Mouse (Mus musculus) liver, embryonic 14.5 days (tissue): Measurements from ENCODE around the gene Ccdc87. TPM values are rescaled to one million over a fixed set of nuclear protein-coding genes. Genes with fewer than 3 reads are reported as not detected.
"Not testable (repeated sequence)": the region's sequence is repeated elsewhere in the genome, so short reads cannot be mapped to it uniquely, and the experiment has no call there.

Source experiments
- ATAC-seq: fragments of 200-750 bp; cut with Nextera tagmentation; 2 replicates; pipeline ENCODE4 v1.8.0; 2017; ENCODE audit warnings: moderate number of reproducible peaks, mild to moderate bottlenecking, moderate library complexity; ENCODE audit not compliant: insufficient read depth
- DNase-seq, 3 experiments: peaks; one replicate each; pipeline ENCODE4 v3.0.0-alpha.2; 2012 to 2013; ENCODE audit warnings: low read depth in 3 of 3, low spot score in 3 of 3
- H3K27ac ChIP-seq: fragments of 300-500 bp; sonication (generic); 2 replicates; pipeline ENCODE4 v1.5.1; 2014; ENCODE audit warnings: moderate library complexity, mild to moderate bottlenecking, control low read depth, inconsistent platforms
- H3K27me3 ChIP-seq: fragments of 300-500 bp; sonication (generic); 2 replicates; pipeline ENCODE4 v1.6.1; 2014; ENCODE audit warnings: mild to moderate bottlenecking, low read length, moderate library complexity; ENCODE audit not compliant: control insufficient read depth, insufficient read depth
- H3K36me3 ChIP-seq: fragments of 300-500 bp; sonication (generic); replicated peaks from 2 replicates; pipeline ENCODE4 v1.6.1; 2014; ENCODE audit warnings: low read depth; ENCODE audit not compliant: control insufficient read depth, insufficient read depth
- H3K4me1 ChIP-seq, 2 experiments: fragments of 200-500 bp in 1 of 2; fragments of 300-500 bp in 1 of 2; sonication (generic) in 1 of 2; replicated peaks; 2 replicates each; pipeline ENCODE4 v1.6.1; 2012 to 2014; ENCODE audit warnings: antibody characterized with exemption in 1 of 2, inconsistent platforms in 1 of 2, low read length in 1 of 2; ENCODE audit not compliant: control insufficient read depth in 2 of 2, insufficient read depth in 2 of 2
- H3K4me2 ChIP-seq: fragments of 300-500 bp; sonication (generic); 2 replicates; pipeline ENCODE4 v1.6.1; 2014; ENCODE audit warnings: low read depth, mild to moderate bottlenecking, control low read depth, moderate library complexity
- H3K4me3 ChIP-seq, 2 experiments: fragments of 200-500 bp in 1 of 2; fragments of 300-500 bp in 1 of 2; sonication (generic) in 1 of 2; 2 replicates each; pipeline ENCODE4 v1.5.1; 2012 to 2014; ENCODE audit warnings: low read depth in 2 of 2, low read length in 2 of 2, mild to moderate bottlenecking in 2 of 2, control low read depth in 1 of 2, inconsistent platforms in 1 of 2, moderate library complexity in 1 of 2; ENCODE audit not compliant: insufficient read depth in 1 of 2
- H3K9ac ChIP-seq: fragments of 300-500 bp; sonication (generic); replicated peaks from 2 replicates; pipeline ENCODE4 v1.6.1; 2014; ENCODE audit warnings: mild to moderate bottlenecking, control low read depth, moderate library complexity
- H3K9me3 ChIP-seq: fragments of 300-500 bp; sonication (generic); 2 replicates; pipeline ENCODE4 v1.6.1; 2016; ENCODE audit warnings: low read length, mixed read lengths; ENCODE audit not compliant: control insufficient read depth
- CTCF ChIP-seq: IDR thresholded peaks from 2 replicates; pipeline ENCODE4 v1.5.1; 2016; ENCODE audit warnings: antibody characterized with exemption, low read depth, control low read depth
- EP300 ChIP-seq: IDR thresholded peaks from 2 replicates; pipeline ENCODE4 v1.6.1; 2016; ENCODE audit warnings: antibody characterized with exemption, low read depth
- WGBS: fragments of 180-500 bp; shearing (Covaris S2); extraction: QIAGEN DNeasy Blood & Tissue Kit; methylation state at CpG from one replicate; pipeline ENCODE4 v1.1.7; 2014; ENCODE audit not compliant: insufficient replicate concordance; 5-methylcytosine and 5-hydroxymethylcytosine counted together
- polyA plus RNA-seq, 2 experiments: library from polyadenylated mRNA; depleted of rRNA in 1 of 2; stranded (reverse) in 1 of 2; unstranded in 1 of 2; fragments of >200 nt; fragmentation: Nextera tagmentation in 1 of 2; extraction: Ambion mirVana in 1 of 2; gene quantifications; 2 replicates each; pipeline versions ENCODE4 v1.2.1 to v1.2.3; 2012 to 2014

Ccdc87 gene
- polyA plus RNA-seq, 2 experiments = 0.01 TPM; not detected in 1

DNA sequence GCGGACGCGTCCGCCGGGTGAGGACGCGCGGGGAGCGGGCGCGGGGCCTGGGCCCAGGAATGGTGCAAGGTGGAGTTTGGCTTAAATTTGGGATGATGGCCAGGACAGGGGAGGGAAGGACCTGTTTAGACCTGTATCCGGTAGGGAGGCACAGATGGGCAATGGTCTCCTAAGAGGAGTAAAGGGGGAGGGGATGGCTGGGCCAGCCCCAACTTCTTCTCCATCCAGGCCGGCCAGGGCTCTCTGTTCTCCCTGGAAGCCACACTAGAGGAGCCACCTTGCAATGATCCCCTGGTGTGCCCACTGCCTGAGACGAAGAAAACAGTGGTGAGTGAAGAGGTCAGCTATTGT, 16.3 kb downstream of the Ccdc87 start:
- Histone ChIP-seq H3K4me1 (peaks cover 27 to 31% of the 10 kb centered on the region in 2 experiments), H3K9ac (peak overlapping the region; percentile 52), H3K27ac (no peak overlapping the region), H3K4me3 (peak overlapping the region; percentile 52 to 56), H3K36me3 (no peaks in the 10 kb centered on the region), H3K9me3 (no peaks in the 10 kb centered on the region), H3K4me2 (peak overlapping the region; percentile 96), H3K27me3 (peaks cover 34% of the 10 kb centered on the region)
- WGBS = 6% methylated on average over 14 of the region's 14 CpGs
- ATAC-seq = no peak
- DNase-seq = no peak
- TF ChIP-seq CTCF = no peak
- no peak for TF ChIP-seq EP300

DNA sequence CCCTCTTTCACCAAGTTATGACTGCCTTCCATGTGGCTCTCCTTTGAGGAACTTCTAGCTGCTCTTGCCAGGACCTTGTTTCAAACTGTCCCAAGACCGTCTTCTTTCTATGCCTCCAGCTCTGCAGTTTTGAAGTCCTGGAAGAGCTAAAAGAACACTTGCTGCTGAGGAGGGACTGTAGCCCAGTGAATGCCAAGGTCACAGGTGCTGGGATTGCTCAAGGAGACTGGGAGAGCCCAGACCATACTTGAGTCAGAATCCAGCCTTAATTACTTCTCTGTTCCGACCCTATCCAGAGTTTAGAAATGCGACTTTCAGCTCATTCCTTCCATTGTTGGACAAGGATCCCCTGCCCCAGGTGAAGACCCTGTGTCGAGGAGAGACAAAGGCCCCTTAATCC, 16.8 kb downstream of the Ccdc87 start:
- Histone ChIP-seq H3K4me3 (peak overlapping the region; percentile 52 to 56), H3K4me2 (peak overlapping the region; percentile 96), H3K36me3 (no peaks in the 10 kb centered on the region), H3K4me1 (peaks cover 27 to 31% of the 10 kb centered on the region in 2 experiments), H3K27ac (no peak overlapping the region), H3K9ac (peak overlapping the region; percentile 52), H3K9me3 (no peaks in the 10 kb centered on the region), H3K27me3 (peaks cover 34% of the 10 kb centered on the region)
- DNase-seq = no peak
- ATAC-seq = no peak
- 65% methylated on average over 4 of the region's 4 CpGs for WGBS
- no peak for TF ChIP-seq EP300
- TF ChIP-seq CTCF = no peak

DNA sequence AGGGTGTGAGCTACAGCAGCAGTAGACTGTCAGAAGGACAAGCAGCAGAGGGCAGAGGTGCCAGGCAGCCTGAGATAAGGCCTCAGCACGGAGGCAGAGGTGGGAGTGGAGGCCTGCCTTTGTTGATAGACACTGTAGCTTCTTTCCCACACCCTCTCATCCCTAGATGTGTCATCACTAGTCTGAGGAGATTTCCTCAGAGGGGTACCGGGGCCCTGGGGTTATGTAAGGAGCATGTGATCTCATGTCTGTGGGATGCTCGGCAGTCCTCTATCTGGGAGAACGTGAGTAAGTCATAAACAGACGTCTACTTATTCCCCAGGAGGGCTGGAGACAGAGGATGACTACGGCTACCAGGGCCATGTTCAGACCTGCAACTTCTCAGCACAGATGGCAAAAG, 19.9 kb downstream of the Ccdc87 start:
- ATAC-seq (peak; percentile 98), DNase-seq (peak; percentile 82 to 86 (median 85))
- peak overlapping the region; percentile 69 for H3K4me2 ChIP-seq
- H3K27me3 ChIP-seq = peaks cover 29% of the 10 kb centered on the region
- peak overlapping the region; percentile 51 to 53 for H3K4me3 ChIP-seq
- 27% methylated on average over 6 of the region's 6 CpGs for WGBS
- TF ChIP-seq EP300 = peak; percentile 93
- TF ChIP-seq CTCF = peak; percentile 64
- peak overlapping the region; percentile 69 for H3K9ac ChIP-seq
- peak overlapping the region; percentile 96 for H3K27ac ChIP-seq
- peaks cover 27 to 31% of the 10 kb centered on the region in 2 experiments for H3K4me1 ChIP-seq
- no peaks in the 10 kb centered on the region for H3K9me3 ChIP-seq
- H3K36me3 ChIP-seq = no peaks in the 10 kb centered on the region

DNA sequence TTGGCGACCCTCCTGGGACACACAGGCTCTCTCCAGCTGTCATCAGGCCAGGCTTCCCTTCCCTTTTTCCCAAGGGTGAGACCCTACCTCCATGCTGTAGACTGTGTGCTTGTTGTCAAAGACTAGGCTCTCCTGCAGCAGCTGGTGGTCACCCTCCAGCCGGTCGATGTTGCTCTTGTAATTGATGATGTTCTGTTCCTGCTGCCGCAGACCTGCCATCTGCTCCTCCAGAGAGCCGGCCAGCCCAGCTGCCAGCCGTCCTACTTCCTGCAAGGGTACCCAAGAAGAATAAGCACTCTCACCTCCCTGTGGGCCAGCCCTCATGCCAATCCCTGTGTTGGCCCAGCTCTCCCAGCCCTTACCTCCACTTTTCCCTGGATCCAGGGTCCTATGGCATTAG, 23.9 kb downstream of the Ccdc87 start:
- Histone ChIP-seq H3K4me2 (no peak overlapping the region), H3K9me3 (no peaks in the 10 kb centered on the region), H3K4me1 (peaks cover 20% of the 10 kb centered on the region in 2 experiments), H3K27me3 (peaks cover 36% of the 10 kb centered on the region), H3K36me3 (no peaks in the 10 kb centered on the region), H3K4me3 (no peak overlapping the region), H3K9ac (no peak overlapping the region), H3K27ac (no peak overlapping the region)
- no peak for TF ChIP-seq CTCF
- no peak for TF ChIP-seq EP300
- DNase-seq (no peak), ATAC-seq (no peak)
- WGBS = 68% methylated on average over 6 of the region's 6 CpGs

DNA sequence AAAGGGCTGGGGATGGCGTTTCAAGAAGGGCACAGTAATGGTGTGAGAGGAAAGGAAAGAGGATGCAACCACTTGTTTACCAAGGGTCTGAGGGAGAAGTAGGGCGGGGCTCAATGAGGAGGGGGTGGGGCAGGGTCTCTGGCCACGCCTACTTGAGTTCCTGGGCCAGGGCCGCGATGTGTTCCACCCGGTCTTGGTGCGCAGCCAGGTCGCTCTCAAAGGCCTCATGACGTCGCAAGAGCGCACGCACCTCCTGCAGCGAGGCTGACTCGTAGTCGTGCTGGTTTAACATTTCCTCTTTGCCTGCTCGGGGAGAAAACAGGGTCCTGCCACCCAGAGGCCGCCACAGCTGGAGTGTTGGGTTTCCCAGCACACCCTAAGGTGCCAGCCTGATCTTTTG, 26.0 kb downstream of the Ccdc87 start:
- H3K9ac ChIP-seq = no peak overlapping the region
- 5% methylated on average over 17 of the region's 17 CpGs for WGBS
- TF ChIP-seq CTCF (no peak), EP300 (no peak)
- no peaks in the 10 kb centered on the region for H3K36me3 ChIP-seq
- no peak overlapping the region for H3K27ac ChIP-seq
- 0 out of 2 replicates have a peak overlapping the region, but pooled peaks have one; percentile 2 for H3K4me2 ChIP-seq
- no peak overlapping the region for H3K4me3 ChIP-seq
- no peak for DNase-seq
- H3K9me3 ChIP-seq = no peaks in the 10 kb centered on the region
- H3K27me3 ChIP-seq = peaks cover 36% of the 10 kb centered on the region
- no peak for ATAC-seq
- peaks cover 4 to 7% of the 10 kb centered on the region in 2 experiments for H3K4me1 ChIP-seq

DNA sequence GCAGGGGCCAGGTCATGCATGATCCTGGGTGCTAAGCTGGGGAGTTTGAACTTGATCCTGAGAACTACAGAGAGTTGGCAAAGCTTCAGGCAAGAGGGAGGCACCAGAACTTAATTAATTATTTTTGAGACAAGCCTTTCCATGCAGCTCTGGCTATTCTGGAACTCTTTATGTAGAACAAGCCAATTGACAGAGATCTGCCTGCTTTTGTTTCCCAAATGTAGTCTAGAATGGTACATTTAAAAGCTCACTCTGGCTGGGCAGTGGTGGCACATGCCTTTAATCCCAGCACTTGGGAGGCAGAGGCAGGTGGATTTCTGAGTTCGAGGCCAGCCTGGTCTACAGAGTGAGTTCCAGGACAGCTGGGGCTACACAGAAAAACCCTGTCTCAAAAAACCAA, 35.4 kb downstream of the Ccdc87 start:
- not testable (repeated sequence) for DNase-seq, H3K9ac ChIP-seq, ATAC-seq, H3K36me3 ChIP-seq, H3K4me3 ChIP-seq, H3K27ac ChIP-seq, H3K27me3 ChIP-seq, H3K9me3 ChIP-seq, H3K4me2 ChIP-seq
- WGBS = 58% methylated on average over 1 of the region's 1 CpGs
- peaks cover 14 to 16% of the 10 kb centered on the region in 2 experiments for H3K4me1 ChIP-seq
